ENCODE assay signal across 12 mouse cellular contexts in the genomic region with DNA sequence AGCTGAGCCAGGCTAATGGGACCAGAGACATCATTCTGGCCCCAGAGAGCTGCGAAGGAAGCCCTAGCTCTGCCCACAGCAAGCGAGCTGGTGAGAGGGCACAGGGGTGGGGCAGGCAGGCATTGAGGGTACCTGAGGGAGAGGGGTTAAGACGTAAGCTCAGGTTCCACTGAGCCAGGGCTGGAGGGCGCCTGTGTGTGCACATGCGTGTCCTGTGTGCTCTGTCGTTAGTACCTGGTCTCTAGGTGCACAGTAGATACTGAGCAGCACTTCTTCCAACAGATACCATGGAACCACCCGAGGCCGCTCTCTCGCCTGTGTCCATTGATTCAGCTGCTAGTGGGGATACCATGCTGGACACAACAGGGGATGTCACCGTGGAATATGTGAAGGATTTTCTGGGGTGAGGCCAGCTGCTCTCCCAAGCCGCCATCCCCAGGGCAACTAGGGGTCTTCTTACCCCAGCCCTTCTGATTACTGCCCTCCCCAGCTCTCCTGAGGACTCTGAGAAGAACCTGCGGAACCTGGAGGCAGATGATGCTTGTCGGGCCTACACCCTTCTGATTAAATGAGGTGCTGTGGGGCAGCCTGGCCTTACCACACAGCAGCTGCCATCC.
"Had no signal": no experiment of that assay in that cellular context is flagged by ENCODE, and none has a peak within 500 bp of the region (broad histone marks: within the 10 kb centered on the region; RNA-seq: fewer than 3 reads in every experiment).

No protein-coding gene starts in this region.

- H3K4me3 ChIP-seq: left cerebral cortex, adult 2 months; limb, embryonic 10.5 days; liver, embryonic 15.5 days; neural tube, embryonic 15.5 days had no signal

- H3K9ac ChIP-seq: liver, embryonic 15.5 days; neural tube, embryonic 15.5 days had no signal

- H3K27ac ChIP-seq: left cerebral cortex, adult 2 months; limb, embryonic 10.5 days; liver, embryonic 15.5 days; neural tube, embryonic 15.5 days had no signal

- H3K4me2 ChIP-seq: liver, embryonic 11.5 days; liver, embryonic 15.5 days; neural tube, embryonic 15.5 days had no signal

- H3K4me1 ChIP-seq: limb, embryonic 10.5 days; liver, embryonic 15.5 days; neural tube, embryonic 15.5 days had no signal

- ATAC-seq: lung, postnatal 0 days had no signal

- DNase-seq: kidney, postnatal 25 days; lung, adult 2 months; lung, postnatal 36 days; right cerebral cortex, adult 18-20 months; right cerebral cortex, postnatal 25 days; spleen, adult 18-20 months had no signal

- H3K27me3 ChIP-seq: liver, embryonic 15.5 days; neural tube, embryonic 15.5 days had no signal

- H3K9me3 ChIP-seq: limb, embryonic 10.5 days; liver, embryonic 15.5 days; neural tube, embryonic 15.5 days had no signal
